8 mouse cellular contexts compared by ENCODE assay signal in the genomic region with DNA sequence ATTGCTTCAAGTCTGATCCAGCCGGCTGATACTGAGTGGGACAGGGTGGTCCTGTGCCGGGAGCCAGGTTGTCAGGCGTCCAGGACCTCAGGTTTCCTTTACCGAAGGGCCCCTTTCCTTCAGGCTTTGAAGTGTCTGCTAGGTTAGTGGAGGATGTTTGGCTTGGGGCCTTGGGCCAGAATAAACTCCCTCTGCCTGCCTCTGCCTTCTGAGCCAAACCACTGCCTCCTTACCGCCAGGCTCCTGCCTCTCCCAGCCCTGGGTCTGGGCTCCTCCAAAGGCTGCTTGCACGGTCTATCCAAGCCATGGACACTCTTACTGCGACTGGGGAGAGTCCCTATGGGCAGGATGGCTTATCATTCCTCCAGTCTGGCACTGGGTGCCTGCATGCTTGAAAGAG.
DNase-seq lines count a peak whose midpoint lies in the region; ATAC-seq and TF ChIP-seq lines count a peak whose summit lies in the region.
"Had no signal": no experiment of that assay in that cellular context is flagged by ENCODE, and none has a peak within 500 bp of the region (broad histone marks: within the 10 kb centered on the region; RNA-seq: fewer than 3 reads in every experiment).

No protein-coding gene starts in this region.

- no peak for TF ChIP-seq CTCF in E14TG2a.4 (conservative IDR thresholded peaks at IDR 0.05; ENCODE audit: low read length)
- no peak for TF ChIP-seq CTCF in thymus, adult 2 months (IDR thresholded peaks at IDR 0.05; ENCODE audit: borderline replicate concordance, control insufficient read depth, extremely low read depth, insufficient read depth, low read length, poor library complexity)

- peak overlapping the region; percentile 70 for H3K4me2 ChIP-seq in heart, embryonic 14.5 days (ENCODE audit: low read length)
- peak overlapping the region; percentile 52 for H3K4me2 ChIP-seq in limb, embryonic 14.5 days (replicated peaks; ENCODE audit: low read depth, low read length, severe bottlenecking)

- H3K9me3 ChIP-seq in E14TG2a.4 (ENCODE audit: low read length): no peaks in the 10 kb centered on the region
- no peaks in the 10 kb centered on the region for H3K9me3 ChIP-seq in heart, embryonic 14.5 days (ENCODE audit: control insufficient read depth, low read length)
- no peaks in the 10 kb centered on the region for H3K9me3 ChIP-seq in limb, embryonic 14.5 days (ENCODE audit: control insufficient read depth, low read length)
- H3K9me3 ChIP-seq: midbrain, embryonic 12.5 days had no signal

- DNase-seq in 3134 (ENCODE audit: extremely low read depth, insufficient read length, low spot score): peak; percentile 78
- DNase-seq in limb, embryonic 14.5 days (ENCODE audit: low spot score): peak; percentile 61
- DNase-seq in left cerebral cortex, postnatal 14 days (ENCODE audit: low spot score in 2 of 2): no peak
- no peak for DNase-seq in thymus, adult 2 months
- DNase-seq in cerebellum, adult 9-11 months: no peak

- H3K27ac ChIP-seq in heart, embryonic 14.5 days (replicated peaks in 1 of 2; ENCODE audit: control insufficient read depth in 1 of 2, insufficient read depth in 1 of 2, low read depth in 2 of 2, low read length in 2 of 2): peak overlapping the region; percentile 35 to 76; a peak in 3 of 4 replicates
- H3K27ac ChIP-seq in limb, embryonic 14.5 days (replicated peaks; ENCODE audit: low read depth, low read length): peak overlapping the region; percentile 93
- H3K27ac ChIP-seq in thymus, adult 2 months (ENCODE audit: control insufficient read depth, insufficient read depth, low read length): no peak overlapping the region
- H3K27ac ChIP-seq: midbrain, embryonic 12.5 days had no signal

- WGBS in heart, embryonic 14.5 days: 9% methylated on average over 7 of the region's 7 CpGs
- 9% methylated on average over 4 of the region's 7 CpGs for WGBS in limb, embryonic 14.5 days
- 9% methylated on average over 7 of the region's 7 CpGs for WGBS in thymus, adult 2 months

- H3K4me3 ChIP-seq in E14TG2a.4 (replicated peaks; ENCODE audit: low read length): peak overlapping the region; percentile 39
- H3K4me3 ChIP-seq in heart, embryonic 14.5 days (ENCODE audit: control insufficient read depth in 1 of 2, insufficient read depth in 1 of 2, low read depth in 1 of 2, low read length in 2 of 2): no peak overlapping the region
- peak overlapping the region; percentile 16 for H3K4me3 ChIP-seq in limb, embryonic 14.5 days (replicated peaks; ENCODE audit: low read length)
- H3K4me3 ChIP-seq in thymus, adult 2 months (ENCODE audit: control insufficient read depth, insufficient read depth, low read length): no peak overlapping the region

- TF ChIP-seq POLR2A in limb, embryonic 14.5 days (IDR thresholded peaks at IDR 0.05; ENCODE audit: borderline replicate concordance, extremely low read depth, insufficient read depth, insufficient read length): no peak
- TF ChIP-seq POLR2A in thymus, adult 2 months (IDR thresholded peaks at IDR 0.05; ENCODE audit: control insufficient read depth, extremely low read depth, insufficient read depth, low read length, poor library complexity): no peak

- peaks cover 25% of the 10 kb centered on the region for H3K4me1 ChIP-seq in E14TG2a.4 (replicated peaks; ENCODE audit: low read depth, low read length)
- peaks cover 15 to 18% of the 10 kb centered on the region in 2 experiments for H3K4me1 ChIP-seq in heart, embryonic 14.5 days (ENCODE audit: control insufficient read depth in 2 of 2, insufficient read depth in 2 of 2, low read length in 2 of 2)
- peaks cover 49% of the 10 kb centered on the region for H3K4me1 ChIP-seq in limb, embryonic 14.5 days (ENCODE audit: control insufficient read depth, insufficient read depth, low read length)
- H3K4me1 ChIP-seq in thymus, adult 2 months (replicated peaks; ENCODE audit: control insufficient read depth, insufficient read depth, low read length): peaks cover 3% of the 10 kb centered on the region; the same call in 1 of the 2 replicates

- peak overlapping the region; percentile 42; the same call in 1 of the 2 replicates for H3K9ac ChIP-seq in heart, embryonic 14.5 days (ENCODE audit: low read length)
- peak overlapping the region; percentile 44 for H3K9ac ChIP-seq in limb, embryonic 14.5 days (ENCODE audit: low read depth, low read length, severe bottlenecking)
- H3K9ac ChIP-seq: midbrain, embryonic 12.5 days had no signal

- ATAC-seq in heart, embryonic 14.5 days (ENCODE audit: insufficient number of reproducible peaks, insufficient read depth, low FRiP score, low read depth): 0 out of 2 replicates have a peak, but pooled peaks have one; percentile 14
- 0 out of 2 replicates have a peak, but pooled peaks have one; percentile 11 for ATAC-seq in limb, embryonic 14.5 days (ENCODE audit: low FRiP score, low read depth)

- no peaks in the 10 kb centered on the region for H3K36me3 ChIP-seq in E14TG2a.4 (ENCODE audit: insufficient read depth, low read length)
- no peaks in the 10 kb centered on the region for H3K36me3 ChIP-seq in heart, embryonic 14.5 days (ENCODE audit: control insufficient read depth, insufficient read depth, low read length)
- H3K36me3 ChIP-seq in limb, embryonic 14.5 days (ENCODE audit: control insufficient read depth, insufficient read depth, low read length): no peaks in the 10 kb centered on the region
- H3K36me3 ChIP-seq in thymus, adult 2 months (ENCODE audit: control insufficient read depth, insufficient read depth, low read length): no peaks in the 10 kb centered on the region
- H3K36me3 ChIP-seq: midbrain, embryonic 12.5 days had no signal

- peaks cover 70% of the 10 kb centered on the region for H3K27me3 ChIP-seq in E14TG2a.4 (ENCODE audit: insufficient read depth, low read length)
- H3K27me3 ChIP-seq in heart, embryonic 14.5 days (ENCODE audit: control insufficient read depth, insufficient read depth, low read length): peaks cover 13% of the 10 kb centered on the region
- no peaks in the 10 kb centered on the region for H3K27me3 ChIP-seq in limb, embryonic 14.5 days (ENCODE audit: control insufficient read depth, insufficient read depth, low read length)
- H3K27me3 ChIP-seq in thymus, adult 2 months (ENCODE audit: control insufficient read depth, insufficient read depth, low read length): peaks cover 3% of the 10 kb centered on the region; the same call in 1 of the 2 replicates

- intact Hi-C loops in left cerebral cortex, postnatal 14 days (cut with DNase I): no loop called here

Comparison
In these comparisons a context has a peak if more than half of its experiments do, and no peak if none do; other contexts are left out.
1. DNase-seq: peak in 3134 (single experiment) and limb, embryonic 14.5 days (single experiment); none in left cerebral cortex, postnatal 14 days (0 of 2), thymus, adult 2 months (single experiment) and cerebellum, adult 9-11 months (single experiment).
2. H3K4me3 ChIP-seq: peak in E14TG2a.4 (single experiment) and limb, embryonic 14.5 days (single experiment); none in heart, embryonic 14.5 days (0 of 2) and thymus, adult 2 months (single experiment).